Mouse (Mus musculus) liver, postnatal 0 days (tissue): ENCODE results near the gene Csf2rb. TPM values are rescaled to one million over a fixed set of nuclear protein-coding genes. Genes with fewer than 3 reads are reported as not detected.
"Not testable (repeated sequence)": the region's sequence is repeated elsewhere in the genome, so short reads cannot be mapped to it uniquely, and the experiment has no call there.

Experiments
- ATAC-seq: fragments of 200-750 bp; cut with Nextera tagmentation; 2 replicates; pipeline ENCODE4 v1.8.0; 2017; ENCODE audit warnings: mild to moderate bottlenecking, moderate library complexity
- DNase-seq: peaks from one replicate; pipeline ENCODE4 v3.0.0-alpha.2; 2016
- H3K27ac ChIP-seq: fragments of 300-500 bp; sonication (generic); 2 replicates; pipeline ENCODE4 v1.5.1; 2014; ENCODE audit warnings: antibody characterized with exemption, moderate library complexity, mild to moderate bottlenecking, low read depth
- H3K27me3 ChIP-seq: fragments of 300-500 bp; sonication (generic); 2 replicates; pipeline ENCODE4 v1.6.1; 2014; ENCODE audit warnings: low read length, control low read depth, mixed read lengths; ENCODE audit not compliant: insufficient read depth
- H3K36me3 ChIP-seq: fragments of 300-500 bp; sonication (generic); replicated peaks from 2 replicates; pipeline ENCODE4 v1.6.1; 2014; ENCODE audit warnings: mild to moderate bottlenecking, control low read depth, low read length, moderate library complexity, mixed read lengths; ENCODE audit not compliant: insufficient read depth
- H3K4me1 ChIP-seq: fragments of 300-500 bp; sonication (generic); 2 replicates; pipeline ENCODE4 v1.6.1; 2014; ENCODE audit warnings: antibody characterized with exemption, mild to moderate bottlenecking, control low read depth; ENCODE audit not compliant: insufficient read depth
- H3K4me2 ChIP-seq: fragments of 300-500 bp; sonication (generic); 2 replicates; pipeline ENCODE4 v1.6.1; 2014; ENCODE audit warnings: low read depth, mild to moderate bottlenecking, low read length, moderate library complexity, mixed read lengths
- H3K4me3 ChIP-seq: fragments of 300-500 bp; sonication (generic); 2 replicates; pipeline ENCODE4 v1.5.1; 2014; ENCODE audit warnings: low read depth, low read length
- H3K9ac ChIP-seq: fragments of 300-500 bp; sonication (generic); replicated peaks from 2 replicates; pipeline ENCODE4 v1.6.1; 2014; ENCODE audit warnings: mild to moderate bottlenecking, moderate library complexity
- H3K9me3 ChIP-seq: fragments of 300-500 bp; sonication (generic); 2 replicates; pipeline ENCODE4 v1.6.1; 2016; ENCODE audit warnings: mild to moderate bottlenecking, control low read depth, low read length, mixed read lengths
- CTCF ChIP-seq: sonication (generic); IDR thresholded peaks from 2 replicates; pipeline ENCODE4 v1.5.1; 2016; ENCODE audit warnings: antibody characterized with exemption, low read depth
- EP300 ChIP-seq: IDR thresholded peaks from 2 replicates; pipeline ENCODE4 v1.6.1; 2016; ENCODE audit warnings: antibody characterized with exemption, low read depth, mild to moderate bottlenecking
- WGBS: fragments of 180-500 bp; shearing (Covaris S2); extraction: QIAGEN DNeasy Blood & Tissue Kit; methylation state at CpG from one replicate; pipeline ENCODE4 v1.1.7; 2014; ENCODE audit not compliant: insufficient replicate concordance; 5-methylcytosine and 5-hydroxymethylcytosine counted together
- polyA plus RNA-seq: library from polyadenylated mRNA; unstranded; fragments of >200 nt; fragmentation: Nextera tagmentation; extraction: Ambion mirVana; gene quantifications from 2 replicates; pipeline ENCODE4 v1.2.1, GENCODE M21; 2015

Csf2rb gene
- polyA plus RNA-seq: 8.9 and 9.6 TPM in 2 replicates

DNA sequence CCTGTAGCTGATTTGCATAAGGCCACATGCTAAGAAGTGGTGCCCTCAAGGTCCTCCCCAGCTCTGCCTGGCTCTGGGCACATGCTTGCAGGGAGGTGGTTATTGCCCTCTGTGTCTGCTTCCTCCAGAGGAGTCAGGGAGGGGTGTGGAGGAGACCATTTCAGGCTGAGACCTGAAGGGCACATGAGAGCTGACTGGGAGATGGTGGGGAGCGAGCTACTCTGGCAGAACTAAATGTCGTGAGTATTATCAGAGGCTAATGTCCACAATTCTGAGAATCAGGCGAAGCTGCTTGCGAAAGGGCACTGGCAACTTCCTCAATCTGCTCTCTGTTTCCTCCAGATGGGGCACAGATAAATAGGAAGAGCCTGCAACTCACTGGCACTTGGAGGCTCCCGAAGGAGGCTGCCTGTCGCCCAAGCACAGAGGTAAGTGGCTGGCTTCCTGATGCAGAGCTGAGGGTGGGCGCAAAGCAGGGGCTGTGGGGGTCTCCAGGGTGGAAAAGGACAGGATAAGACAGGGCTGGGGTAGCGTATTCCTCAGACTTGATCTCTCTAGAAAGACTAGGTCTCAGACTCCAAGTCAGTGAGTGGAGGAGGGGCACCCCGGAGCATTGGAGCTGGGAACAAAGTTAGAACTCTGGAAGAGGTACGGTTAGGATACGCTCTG is at the start of gene Csf2rb:
TSS of gene Csf2rb (plus strand) at position 82 of the 669 bp plus-strand sequence.
- no peaks in the 10 kb centered on the region for H3K27me3 ChIP-seq
- peak within 1 kb of the TSS; percentile 56 for H3K4me2 ChIP-seq
- peak within 1 kb of the TSS; percentile 62 for H3K9ac ChIP-seq
- no peaks in the 10 kb centered on the region for H3K36me3 ChIP-seq
- H3K4me1 ChIP-seq: peaks cover 13% of the 10 kb centered on the region; the same call in 1 of the 2 replicates
- peak; percentile 64 for ATAC-seq
- H3K4me3 ChIP-seq: peak within 1 kb of the TSS; percentile 49
- TF ChIP-seq EP300 (peak; percentile 50; the same call in 1 of the 2 replicates), CTCF (no peak)
- H3K9me3 ChIP-seq: no peaks in the 10 kb centered on the region
- peak within 1 kb of the TSS; percentile 77 for H3K27ac ChIP-seq
- 30% methylated on average over 11 of the region's 11 CpGs for WGBS
- peak; percentile 57 for DNase-seq

DNA sequence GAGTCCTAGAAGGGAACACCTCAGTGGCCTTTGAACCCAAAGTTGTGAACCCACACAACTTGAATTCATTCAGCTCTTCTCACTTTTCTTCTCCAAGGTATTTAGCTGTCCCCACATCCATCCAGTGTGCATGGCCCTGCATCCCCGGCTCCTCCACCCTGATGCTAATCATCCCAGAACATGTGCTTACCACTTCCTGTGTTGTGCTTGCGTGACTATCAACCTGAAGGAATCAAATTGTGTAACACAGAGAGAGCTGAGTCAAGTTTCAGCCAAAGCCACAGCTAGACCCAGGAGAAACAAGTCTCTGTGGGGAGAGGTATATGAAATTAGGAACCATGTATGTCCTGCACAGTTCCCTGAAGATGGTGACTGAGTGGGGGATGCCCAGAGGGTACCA is 47.2 kb upstream of the Csf2rb start:
- Histone ChIP-seq H3K36me3 (no peaks in the 10 kb centered on the region), H3K9ac (no peak overlapping the region), H3K27ac (no peak overlapping the region), H3K4me2 (no peak overlapping the region), H3K4me1 (no peaks in the 10 kb centered on the region; the same call in 1 of the 2 replicates), H3K9me3 (no peaks in the 10 kb centered on the region), H3K4me3 (no peak overlapping the region), H3K27me3 (no peaks in the 10 kb centered on the region)
- ATAC-seq (no peak), DNase-seq (no peak)
- WGBS: 44% methylated on average over 2 of the region's 2 CpGs
- TF ChIP-seq EP300 (no peak), CTCF (no peak)

DNA sequence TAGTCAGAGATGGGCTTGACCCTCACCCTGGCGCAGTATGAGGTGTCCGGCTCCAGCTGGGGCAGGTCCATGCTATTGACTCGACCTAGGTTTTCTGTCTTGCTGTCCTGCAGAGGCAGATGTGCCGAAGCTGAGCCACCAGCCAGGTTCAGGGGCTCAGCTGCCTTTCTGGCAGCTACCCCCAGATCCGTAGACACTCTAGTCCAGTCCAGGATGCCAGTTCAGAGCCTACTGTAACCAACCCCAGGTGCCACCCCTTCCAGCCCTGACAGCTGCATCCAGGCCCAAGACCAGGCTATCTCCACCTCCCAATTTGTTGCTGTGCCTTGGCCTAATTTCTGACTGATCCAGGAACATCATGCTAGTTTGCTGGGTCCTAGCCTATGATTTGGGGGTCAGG is 37.6 kb upstream of the Csf2rb start:
- ATAC-seq: no peak
- TF ChIP-seq EP300 (no peak), CTCF (no peak)
- no peaks in the 10 kb centered on the region for H3K36me3 ChIP-seq

DNA sequence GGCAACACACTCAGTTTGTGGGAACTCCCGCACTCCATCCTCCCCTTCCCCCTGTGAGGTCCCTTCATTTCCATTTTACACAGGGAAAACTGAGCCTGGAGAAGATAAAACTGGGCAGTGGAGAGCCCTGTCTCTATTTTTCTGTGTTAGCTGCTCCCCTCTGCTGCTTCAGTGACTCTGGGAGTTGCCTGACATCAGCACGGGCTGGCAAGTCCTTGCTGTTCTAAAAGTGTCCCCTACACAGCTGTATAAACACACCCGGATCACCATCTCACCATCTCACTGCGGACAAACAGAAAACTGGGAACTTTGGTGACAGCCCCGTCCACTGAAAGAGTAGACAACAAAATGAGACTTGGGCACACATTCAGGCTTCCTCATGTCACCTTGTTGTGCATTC is 35.8 kb upstream of the Csf2rb start:
- H3K27ac ChIP-seq, H3K4me1 ChIP-seq, H3K9ac ChIP-seq, DNase-seq, H3K4me2 ChIP-seq, H3K36me3 ChIP-seq, ATAC-seq, H3K4me3 ChIP-seq, H3K9me3 ChIP-seq, H3K27me3 ChIP-seq: not testable (repeated sequence)
- 64% methylated on average over 4 of the region's 5 CpGs for WGBS

More for the DNA sequence above, 37.6 kb upstream of the Csf2rb start:
- Histone ChIP-seq H3K4me1 (no peaks in the 10 kb centered on the region), H3K9me3 (no peaks in the 10 kb centered on the region), H3K4me3 (no peak overlapping the region), H3K27me3 (no peaks in the 10 kb centered on the region), H3K9ac (no peak overlapping the region), H3K27ac (no peak overlapping the region), H3K4me2 (no peak overlapping the region)
- no peak for DNase-seq
- 78% methylated on average over 5 of the region's 5 CpGs for WGBS

DNA sequence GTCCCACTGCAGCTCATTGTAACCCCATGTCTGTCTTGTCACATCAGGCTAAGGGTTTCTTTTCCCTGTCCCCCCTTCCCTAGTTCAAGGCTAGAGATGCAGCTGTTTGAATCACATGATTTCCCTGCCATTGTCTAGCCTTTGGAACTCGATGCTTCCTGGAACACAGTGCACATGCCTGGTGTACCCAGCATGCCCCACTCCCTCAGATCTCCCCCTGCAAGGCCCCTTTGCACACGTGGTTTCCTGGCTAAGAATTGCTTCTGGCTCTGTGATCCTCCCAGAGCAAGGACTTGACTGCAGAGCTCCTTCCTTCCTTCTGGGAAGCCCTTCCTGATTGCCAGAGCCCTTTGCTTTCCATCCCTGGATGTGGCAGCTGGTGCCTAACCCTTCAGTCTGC is 32.3 kb upstream of the Csf2rb start:
- H3K9me3 ChIP-seq: not testable (repeated sequence)
- 7% methylated on average over 2 of the region's 2 CpGs for WGBS

DNA sequence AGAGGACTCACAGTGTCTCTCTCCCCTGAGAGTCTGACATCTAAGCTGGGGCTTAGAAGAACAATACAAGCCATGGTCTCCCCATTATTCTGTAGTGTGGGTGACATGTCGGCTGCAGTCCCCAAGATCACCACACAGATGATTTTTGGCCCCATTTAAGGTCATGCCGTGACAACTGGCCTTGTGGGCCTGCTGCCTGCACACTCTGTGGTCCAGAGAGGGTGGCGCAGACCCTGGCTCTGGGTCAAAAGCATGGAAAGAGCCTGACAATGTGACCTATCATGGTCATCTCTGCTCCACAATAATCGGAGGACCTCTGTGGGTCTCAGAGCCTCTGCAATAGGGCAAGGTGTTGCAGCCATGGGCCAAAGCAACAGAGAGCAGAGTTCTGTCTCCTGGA is 31.8 kb upstream of the Csf2rb start:
- Histone ChIP-seq H3K27me3 (no peaks in the 10 kb centered on the region), H3K4me1 (no peaks in the 10 kb centered on the region), H3K27ac (no peak overlapping the region; the same call in 1 of the 2 replicates), H3K9ac (no peak overlapping the region), H3K4me2 (no peak overlapping the region), H3K9me3 (no peaks in the 10 kb centered on the region), H3K36me3 (no peaks in the 10 kb centered on the region), H3K4me3 (no peak overlapping the region)
- no peak for ATAC-seq
- TF ChIP-seq EP300: no peak
- no peak for TF ChIP-seq CTCF
- no peak for DNase-seq
- 69% methylated on average over 4 of the region's 4 CpGs for WGBS

More for the DNA sequence above, 32.3 kb upstream of the Csf2rb start:
- H3K4me2 ChIP-seq, H3K36me3 ChIP-seq, DNase-seq, H3K4me1 ChIP-seq, H3K27ac ChIP-seq, H3K4me3 ChIP-seq, H3K9ac ChIP-seq, H3K27me3 ChIP-seq: not testable (repeated sequence)
- ATAC-seq: peak; percentile 29; the same call in 1 of the 2 replicates
